Mouse (Mus musculus) fat pad, adult 2 months (tissue): ENCODE measurements at regions not wholly inside any gene's neighbourhood (a gene's known extent, or its start where the extent isn't known, plus 50 kb on each side); places are given as distances from the start of the nearest gene placed in this dataset.

Experiments
- DNase-seq: peaks from one replicate; pipeline ENCODE4 v3.0.0-alpha.2; 2011; ENCODE audit warnings: low read depth, low spot score; ENCODE audit errors: extremely low read depth

DNA sequence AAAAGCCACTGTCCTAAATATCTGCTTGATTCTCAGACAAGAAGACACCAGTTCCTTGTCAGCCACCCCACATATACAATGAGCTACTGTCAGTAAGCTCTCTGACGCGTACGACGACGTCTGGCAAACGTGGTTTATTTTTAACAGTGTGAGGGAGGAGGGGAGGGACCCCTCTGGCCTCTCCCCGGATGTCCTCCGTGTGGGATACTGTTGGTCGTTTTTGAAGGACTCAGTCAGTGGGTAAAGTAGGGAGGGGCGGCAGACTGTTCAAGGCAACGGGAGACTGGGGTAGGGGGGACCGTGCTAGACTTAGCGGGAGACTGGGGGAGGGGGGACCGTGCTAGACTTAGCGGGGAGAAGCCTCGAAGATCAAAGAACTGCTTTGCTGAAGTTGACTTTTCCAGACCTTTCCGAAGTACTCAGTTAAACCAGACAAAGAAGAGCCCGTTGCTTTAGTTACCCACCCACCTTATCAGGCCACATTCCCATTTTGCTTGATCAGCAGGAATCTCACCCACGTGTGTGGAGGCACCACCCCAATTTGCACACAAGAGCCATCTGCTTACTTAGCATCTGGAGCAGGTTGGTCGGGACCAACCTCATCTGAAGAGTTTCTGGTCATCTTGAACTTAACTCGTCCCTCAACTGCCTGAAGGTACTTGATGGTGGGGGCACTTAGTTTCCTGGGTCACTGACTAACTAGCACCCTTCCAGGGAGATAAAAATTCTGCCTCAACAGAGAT lies 92.6 kb upstream of the Mark1 start:
- no peak for DNase-seq

DNA sequence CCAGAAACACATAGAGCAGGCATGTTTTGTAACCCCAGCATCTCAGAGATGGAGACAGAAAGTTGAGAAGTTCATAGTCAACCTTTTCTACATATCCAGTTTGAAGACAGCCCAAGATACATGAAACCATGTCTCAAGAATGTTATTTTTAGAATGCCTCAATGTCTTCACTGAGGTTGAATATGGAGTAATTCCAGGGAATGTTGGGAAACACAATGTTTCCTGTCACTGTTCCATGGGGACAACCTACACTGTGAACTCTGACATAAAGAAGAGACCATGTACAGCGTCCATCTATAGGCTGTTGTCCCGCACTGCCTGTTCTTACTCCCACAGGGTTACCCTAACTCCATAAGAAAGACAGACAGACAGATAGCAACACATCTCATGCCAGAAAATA lies 89.8 kb upstream of the Mark1 start:
- peak; percentile 39 for DNase-seq

- DNase-seq = no peak
Observed at GRCm38 (mm10) chr1:185083191-185083590, 83.8 kb upstream of the Mark1 start.

- DNase-seq = no peak
Observed at GRCm38 (mm10) chr1:185080118-185080517, 80.7 kb upstream of the Mark1 start.

- no peak for DNase-seq
Observed at GRCm38 (mm10) chr1:185079331-185079880, 80.0 kb upstream of the Mark1 start.

- no peak for DNase-seq
Observed at GRCm38 (mm10) chr1:185074001-185074400, 74.6 kb upstream of the Mark1 start.

DNA sequence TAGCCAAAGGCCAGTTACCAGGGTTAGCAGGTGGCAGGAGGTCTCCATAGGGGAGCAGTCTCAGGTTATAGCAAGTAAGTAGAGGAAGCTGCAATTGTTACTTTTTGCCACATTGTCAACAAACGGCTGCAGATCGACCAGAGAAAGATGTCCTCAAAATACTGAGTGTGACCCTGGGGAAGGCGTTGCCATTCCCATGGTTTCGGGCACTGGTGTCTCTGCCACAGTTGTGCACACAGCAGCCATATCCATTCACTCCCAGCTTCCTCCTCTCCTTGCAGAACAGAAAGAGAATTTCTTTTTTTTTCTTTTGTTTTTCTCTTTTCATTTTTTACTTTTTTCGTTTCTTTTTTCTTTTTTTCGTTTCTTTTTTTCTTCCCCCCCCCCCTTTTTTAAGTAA lies 73.4 kb upstream of the Mark1 start:
- no peak for DNase-seq

DNA sequence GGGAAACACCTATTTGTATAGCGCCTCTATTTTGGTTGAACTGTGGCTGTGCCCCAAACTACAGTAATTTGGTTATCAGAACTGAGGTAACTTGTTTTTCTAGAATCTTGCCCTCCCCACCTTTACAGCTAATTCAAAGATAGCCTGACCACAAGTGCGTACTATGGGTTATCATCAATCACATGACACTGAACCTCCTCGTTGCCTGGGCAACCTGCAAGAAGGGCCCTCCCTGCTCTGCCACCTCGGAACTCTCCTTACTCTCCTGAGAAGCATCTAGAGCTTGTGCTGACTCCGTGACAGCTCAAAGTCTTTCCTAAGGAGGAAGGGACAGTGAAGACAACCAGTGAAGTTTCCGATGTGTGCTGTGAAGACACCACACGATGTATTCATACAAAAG lies 72.2 kb upstream of the Mark1 start:
- DNase-seq = no peak

DNA sequence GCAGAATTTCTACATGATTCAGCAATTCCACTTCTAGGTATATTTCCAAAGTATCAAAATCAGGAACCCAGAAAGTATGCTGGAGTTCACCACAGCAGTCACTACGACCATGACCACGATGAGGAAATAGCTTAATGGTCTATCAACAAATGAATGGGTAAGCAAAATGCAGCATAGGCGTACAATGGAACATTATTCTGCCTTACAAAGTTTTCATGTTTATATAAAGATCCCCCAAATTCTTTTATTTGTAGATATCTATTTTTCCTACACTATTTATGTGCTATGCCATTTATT lies 71.4 kb upstream of the Mark1 start:
- DNase-seq = no peak

- peak; percentile 51 for DNase-seq
Observed at GRCm38 (mm10) chr1:185070062-185070852, 70.9 kb upstream of the Mark1 start.

- DNase-seq = no peak
Observed at GRCm38 (mm10) chr1:185068136-185068535, 68.8 kb upstream of the Mark1 start.

- DNase-seq = no peak
Observed at GRCm38 (mm10) chr1:185067661-185068060, 68.3 kb upstream of the Mark1 start.

DNA sequence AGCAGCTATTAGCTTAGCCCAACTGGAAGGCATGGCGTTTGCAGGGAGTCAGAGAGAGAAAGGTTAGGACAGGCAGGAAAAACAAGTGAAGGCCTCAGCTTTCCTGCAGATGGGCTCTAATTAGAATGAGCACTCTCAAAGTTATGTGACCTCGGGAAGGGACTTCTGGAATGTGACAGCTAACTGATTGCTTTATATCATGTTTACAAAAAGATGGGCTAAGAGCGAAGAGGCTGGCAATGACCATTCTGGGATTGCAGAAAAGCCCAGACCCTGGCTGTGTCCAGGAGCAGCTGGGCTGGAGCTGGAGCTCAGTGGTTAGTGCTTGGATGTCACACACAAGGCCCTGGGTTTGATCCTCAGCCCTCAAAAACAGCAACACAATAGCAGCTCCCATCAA lies 65.7 kb upstream of the Mark1 start:
- no peak for DNase-seq

DNA sequence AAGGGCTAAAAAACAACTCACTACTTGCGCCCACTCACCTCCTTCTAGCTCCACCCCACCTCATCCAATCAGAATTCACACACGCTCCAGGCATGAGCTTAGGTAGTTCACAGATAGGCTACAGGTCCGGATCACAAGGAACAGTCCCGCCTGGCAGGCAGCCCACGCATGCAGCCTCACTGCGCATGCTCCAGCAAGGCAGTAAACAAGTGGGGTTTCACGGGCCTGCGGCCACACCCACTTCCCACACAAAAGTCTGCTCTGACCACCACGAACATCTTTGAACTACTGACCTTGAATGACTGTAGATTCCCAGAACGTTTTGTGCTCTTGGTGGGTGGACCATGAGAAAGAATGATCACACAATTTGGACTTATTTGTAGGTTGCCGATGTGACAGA lies 62.7 kb upstream of the Mark1 start:
- DNase-seq = no peak

GRCm38 (mm10) chr1:185057443-185057842 lies 58.1 kb upstream of the Mark1 start:
- no peak for DNase-seq

GRCm38 (mm10) chr1:185052700-185053099 lies 53.3 kb upstream of the Mark1 start:
- no peak for DNase-seq

GRCm38 (mm10) chr1:185049980-185050379 lies 50.6 kb upstream of the Mark1 start:
- DNase-seq = no peak
